9 mouse cellular contexts compared by ENCODE assay signal in genomic region chr11:5912635-5913034, GRCm38 (mm10). TPM values are rescaled to one million over a fixed set of nuclear protein-coding genes. Genes with fewer than 3 reads are reported as not detected.
DNase-seq lines count a peak whose midpoint lies in the region; ATAC-seq and TF ChIP-seq lines count a peak whose summit lies in the region.
"Had no signal": no experiment of that assay in that cellular context is flagged by ENCODE, and none has a peak within 500 bp of the region (broad histone marks: within the 10 kb centered on the region; RNA-seq: fewer than 3 reads in every experiment).

No protein-coding gene starts in this region.

- peak; percentile 93 for DNase-seq in heart, adult 11 months
- DNase-seq in heart, postnatal 25 days (ENCODE audit: low spot score) = no peak
- peak; percentile 23 for DNase-seq in G1E (ENCODE audit: low spot score)
- DNase-seq in cerebellum, adult 9-10 months = peak; percentile 85
- peak; percentile 65 to 68 for DNase-seq in heart, adult 2 months
- DNase-seq in layer of hippocampus, adult 11-12 months (ENCODE audit: low spot score) = peak; percentile 78
- peak; percentile 76 for DNase-seq in lung, postnatal 10 days

- TF ChIP-seq EP300 in heart, adult 2 months (IDR thresholded peaks at IDR 0.05; ENCODE audit: insufficient read depth, low read depth, low read length) = no peak

- no peak overlapping the region for H3K27ac ChIP-seq in heart, adult 2 months
- H3K27ac ChIP-seq in stomach, embryonic 16.5 days (ENCODE audit: low read length) = no peak overlapping the region
- H3K27ac ChIP-seq: limb, embryonic 12.5 days had no signal

- peaks cover 24% of the 10 kb centered on the region for H3K27me3 ChIP-seq in G1E (ENCODE audit: insufficient read depth, low read length)
- no peaks in the 10 kb centered on the region for H3K27me3 ChIP-seq in heart, adult 2 months (ENCODE audit: control insufficient read depth, insufficient read depth, low read length)
- H3K27me3 ChIP-seq in stomach, embryonic 16.5 days (ENCODE audit: control insufficient read depth, insufficient read depth, low read length) = no peaks in the 10 kb centered on the region

- H3K4me1 ChIP-seq in G1E (ENCODE audit: insufficient read depth, low read depth, low read length) = peaks cover 4% of the 10 kb centered on the region; the same call in 1 of the 2 replicates
- H3K4me1 ChIP-seq in heart, adult 2 months (ENCODE audit: control insufficient read depth, insufficient read depth, low read length) = peaks cover 6% of the 10 kb centered on the region; the same call in 1 of the 2 replicates
- no peaks in the 10 kb centered on the region for H3K4me1 ChIP-seq in stomach, embryonic 16.5 days (ENCODE audit: control insufficient read depth, insufficient read depth, low read length)
- H3K4me1 ChIP-seq: limb, embryonic 12.5 days had no signal

- H3K9me3 ChIP-seq in G1E (replicated peaks) = no peaks in the 10 kb centered on the region
- H3K9me3 ChIP-seq in stomach, embryonic 16.5 days (replicated peaks; ENCODE audit: control insufficient read depth, low read length) = no peaks in the 10 kb centered on the region
- H3K9me3 ChIP-seq: limb, embryonic 12.5 days had no signal

- H3K79me2 ChIP-seq in heart, adult 2 months (replicated peaks; ENCODE audit: control insufficient read depth, insufficient read depth, low read length) = no peaks in the 10 kb centered on the region

- ATAC-seq in G1E (ENCODE audit: extremely low read depth, insufficient number of reproducible peaks, low FRiP score, poor library complexity, severe bottlenecking) = no peak
- peak; percentile 51; the same call in 1 of the 2 replicates for ATAC-seq in stomach, embryonic 16.5 days (ENCODE audit: insufficient read depth, low FRiP score)

- no peak for TF ChIP-seq POLR2A in heart, adult 2 months (IDR thresholded peaks at IDR 0.05; ENCODE audit: insufficient read depth, low read depth, low read length)

- no peak overlapping the region; the same call in 1 of the 2 replicates for H3K9ac ChIP-seq in heart, adult 2 months (ENCODE audit: low read depth, low read length)
- no peak overlapping the region for H3K9ac ChIP-seq in stomach, embryonic 16.5 days (ENCODE audit: low read length)

- no peaks in the 10 kb centered on the region for H3K36me3 ChIP-seq in G1E (replicated peaks)
- H3K36me3 ChIP-seq in heart, adult 2 months (ENCODE audit: control insufficient read depth, insufficient read depth, low read length) = no peaks in the 10 kb centered on the region
- no peaks in the 10 kb centered on the region for H3K36me3 ChIP-seq in stomach, embryonic 16.5 days (ENCODE audit: control insufficient read depth, insufficient read depth, low read length)
- H3K36me3 ChIP-seq: limb, embryonic 12.5 days had no signal

- TF ChIP-seq CTCF in G1E (IDR thresholded peaks at IDR 0.05; ENCODE audit: low read depth, low read length) = no peak
- TF ChIP-seq CTCF in heart, adult 2 months (IDR thresholded peaks at IDR 0.05) = peak; percentile 82

- intact Hi-C loops in heart, postnatal 25 days (cut with DNase I) = no loop called here
- intact Hi-C loops in heart, adult 2 months (cut with DNase I) = no loop called here

- H3K4me3 ChIP-seq in G1E (ENCODE audit: low read depth, low read length) = no peak overlapping the region
- H3K4me3 ChIP-seq in heart, adult 2 months = no peak overlapping the region
- no peak overlapping the region for H3K4me3 ChIP-seq in stomach, embryonic 16.5 days (replicated peaks; ENCODE audit: low read length)
- H3K4me3 ChIP-seq: limb, embryonic 12.5 days had no signal

- no peak overlapping the region for H3K4me2 ChIP-seq in stomach, embryonic 16.5 days (ENCODE audit: low read depth, low read length)
- H3K4me2 ChIP-seq: limb, embryonic 12.5 days had no signal

- 29% methylated on average over 5 of the region's 5 CpGs for WGBS in heart, adult 2 months
- 30% methylated on average over 5 of the region's 5 CpGs for WGBS in stomach, embryonic 16.5 days

RNA-seq across cellular contexts. Expression of gene Myl7, which starts 14.1 kb away (rescaled TPM):
- total RNA-seq in heart, postnatal 25 days (2021) = 100 to 1,000 TPM; 742 to 813 TPM
- total RNA-seq in G1E (2014; fragmentation: Nextera tagmentation) (not detected in 2 replicates), G1E (2017) (not detected in 2 replicates)
- polyA plus RNA-seq in G1E (2012) = not detected in 2 replicates
- total RNA-seq in heart, adult 2 months (2021) = 100 to 1,000 TPM; 463 to 551 TPM
- polyA plus RNA-seq in heart, adult 2 months (2012; rRNA removed) = 1,125 and 1,658 TPM in 2 replicates
- 32.4 and 43.0 TPM in 2 replicates for polyA plus RNA-seq in stomach, embryonic 16.5 days (2015; fragmentation: Nextera tagmentation; extraction: Ambion mirVana)

RNA-seq across cellular contexts. Expression of gene Pold2, which starts 34.5 kb away (rescaled TPM):
- total RNA-seq in heart, postnatal 25 days (2021) = 10 to 100 TPM; 29.2 to 33.2 TPM
- total RNA-seq in G1E (2014; fragmentation: Nextera tagmentation) (47.5 and 55.5 TPM in 2 replicates), G1E (2017) (30.1 and 39.4 TPM in 2 replicates)
- 295 and 362 TPM in 2 replicates for polyA plus RNA-seq in G1E (2012)
- total RNA-seq in heart, adult 2 months (2021) = 10 to 100 TPM; 30.9 to 42.6 TPM
- polyA plus RNA-seq in heart, adult 2 months (2012; rRNA removed) = 49.1 and 58.1 TPM in 2 replicates
- polyA plus RNA-seq in stomach, embryonic 16.5 days (2015; fragmentation: Nextera tagmentation; extraction: Ambion mirVana) = 112 and 116 TPM in 2 replicates

RNA-seq across cellular contexts. Expression of gene Gck, which starts 37.2 kb away (rescaled TPM):
- total RNA-seq in heart, postnatal 25 days (2021) = 1 to 10 TPM; 7.4 to 9.4 TPM
- not detected in 2 replicates for total RNA-seq in G1E (2014; fragmentation: Nextera tagmentation)
- 0.06 and 0.11 TPM in 2 replicates for total RNA-seq in G1E (2017)
- not detected in 2 replicates for polyA plus RNA-seq in G1E (2012)
- 10 to 100 TPM; 10.4 to 13.9 TPM for total RNA-seq in heart, adult 2 months (2021)
- 10.5 and 15.4 TPM in 2 replicates for polyA plus RNA-seq in heart, adult 2 months (2012; rRNA removed)
- polyA plus RNA-seq in stomach, embryonic 16.5 days (2015; fragmentation: Nextera tagmentation; extraction: Ambion mirVana) = 3.5 and 3.6 TPM in 2 replicates

RNA-seq across cellular contexts. Expression of gene Ykt6, which starts 42.9 kb away (rescaled TPM):
- 10 to 100 TPM; 60.9 to 64.9 TPM for total RNA-seq in heart, postnatal 25 days (2021)
- total RNA-seq in G1E (2014; fragmentation: Nextera tagmentation) (20.3 and 22.5 TPM in 2 replicates), G1E (2017) (51.5 and 55.9 TPM in 2 replicates)
- polyA plus RNA-seq in G1E (2012) = 9.4 and 11.6 TPM in 2 replicates
- 10 to 100 TPM; 53.4 to 62.2 TPM for total RNA-seq in heart, adult 2 months (2021)
- 46.3 and 71.2 TPM in 2 replicates for polyA plus RNA-seq in heart, adult 2 months (2012; rRNA removed)
- 56.2 and 58.1 TPM in 2 replicates for polyA plus RNA-seq in stomach, embryonic 16.5 days (2015; fragmentation: Nextera tagmentation; extraction: Ambion mirVana)

RNA-seq across cellular contexts. Expression of gene Aebp1, which starts 50.9 kb away (rescaled TPM):
- 10 to 100 TPM; 18.5 to 23.3 TPM for total RNA-seq in heart, postnatal 25 days (2021)
- total RNA-seq in G1E (2014; fragmentation: Nextera tagmentation) (not detected in 2 replicates), G1E (2017) (0.17 TPM in 1 of 2 replicates, not detected in the other)
- not detected in 2 replicates for polyA plus RNA-seq in G1E (2012)
- 10 to 100 TPM; 18.6 to 19.9 TPM for total RNA-seq in heart, adult 2 months (2021)
- polyA plus RNA-seq in heart, adult 2 months (2012; rRNA removed) = 25.6 and 33.3 TPM in 2 replicates
- 50.6 and 56.1 TPM in 2 replicates for polyA plus RNA-seq in stomach, embryonic 16.5 days (2015; fragmentation: Nextera tagmentation; extraction: Ambion mirVana)

Comparison
In these comparisons a context has a peak if more than half of its experiments do, and no peak if none do; other contexts are left out.
1. RNA of gene Myl7, which starts 14.1 kb away (total RNA-seq): 742 to 813 TPM in heart, postnatal 25 days and 463 to 551 TPM in heart, adult 2 months; not detected in G1E; every median in the first group is over 100 times any median in the second.
2. RNA of gene Gck, which starts 37.2 kb away (total RNA-seq): 10.4 to 13.9 TPM in heart, adult 2 months and 7.4 to 9.4 TPM in heart, postnatal 25 days; 0.06 to 0.11 TPM in G1E; every median in the first group is over 4 times any median in the second.